ENCODE assay signal across 8 mouse cellular contexts in the genomic region with DNA sequence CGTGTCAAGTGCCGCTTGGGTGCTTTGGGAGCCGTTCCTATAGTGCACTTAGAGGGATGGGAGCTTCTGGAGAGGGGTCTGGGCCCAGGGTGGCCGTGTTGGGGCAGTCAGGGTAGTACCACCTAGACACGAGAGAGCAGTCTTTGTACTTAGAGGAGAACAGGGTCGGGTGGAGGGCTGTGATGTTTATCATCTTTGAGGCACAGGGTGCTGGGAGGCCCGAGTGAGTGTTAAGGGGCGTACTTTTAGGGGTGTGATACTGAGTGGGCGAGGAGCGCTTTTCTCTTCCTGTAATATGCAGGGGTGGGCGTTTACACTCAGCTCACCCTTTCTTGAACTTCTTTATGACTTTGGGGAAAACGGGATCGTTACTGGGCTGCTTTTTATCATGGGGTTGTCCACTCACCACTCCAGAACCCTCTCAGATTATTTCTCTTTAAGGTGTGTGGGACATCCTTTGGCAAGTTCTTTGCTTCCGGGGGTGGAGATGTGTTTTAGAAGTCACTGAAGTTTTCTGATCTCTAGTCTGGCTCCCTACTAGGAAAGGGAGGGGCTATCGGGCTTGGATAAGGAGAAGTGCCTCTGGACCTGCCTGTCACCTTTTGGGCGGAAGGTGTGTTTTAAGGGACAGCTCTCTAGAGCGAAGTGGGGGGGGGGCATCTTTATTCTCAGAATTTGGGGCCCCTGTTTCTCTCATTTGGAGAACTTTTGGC. TPM values are rescaled to one million over a fixed set of nuclear protein-coding genes. Genes with fewer than 3 reads are reported as not detected.
DNase-seq lines count a peak whose midpoint lies in the region; ATAC-seq and TF ChIP-seq lines count a peak whose summit lies in the region.

No protein-coding gene starts in this region.

- peak overlapping the region; percentile 83 for H3K27ac ChIP-seq in ES-Bruce4 (ENCODE audit: insufficient read depth, low read length)
- peak overlapping the region; percentile 99 for H3K27ac ChIP-seq in embryonic facial prominence, embryonic 13.5 days
- H3K27ac ChIP-seq in hindbrain, embryonic 11.5 days (ENCODE audit: low read depth, low read length) = peak overlapping the region; percentile 98
- peak overlapping the region; percentile 98 for H3K27ac ChIP-seq in limb, embryonic 13.5 days
- peak overlapping the region; percentile 99 for H3K27ac ChIP-seq in midbrain, embryonic 14.5 days (replicated peaks; ENCODE audit: low read depth, low read length)

- no peak for TF ChIP-seq EP300 in ES-Bruce4 (IDR thresholded peaks at IDR 0.05; ENCODE audit: insufficient read depth, low read depth, low read length)

- H3K4me3 ChIP-seq in ES-Bruce4 (ENCODE audit: low read depth, low read length) = peak overlapping the region; percentile 71
- H3K4me3 ChIP-seq in embryonic facial prominence, embryonic 13.5 days = peak overlapping the region; percentile 66
- H3K4me3 ChIP-seq in hindbrain, embryonic 11.5 days (ENCODE audit: low read depth, low read length) = peak overlapping the region; percentile 60
- peak overlapping the region; percentile 73 for H3K4me3 ChIP-seq in limb, embryonic 13.5 days
- peak overlapping the region; percentile 72 for H3K4me3 ChIP-seq in midbrain, embryonic 14.5 days (replicated peaks; ENCODE audit: low read depth, low read length)

- no peak for TF ChIP-seq POLR2A in ES-Bruce4 (IDR thresholded peaks at IDR 0.05; ENCODE audit: insufficient read depth, low read length)

- ATAC-seq in embryonic facial prominence, embryonic 13.5 days (ENCODE audit: insufficient number of reproducible peaks, insufficient read depth, low FRiP score, low TSS enrichment, low read depth) = peak; percentile 34
- ATAC-seq in hindbrain, embryonic 11.5 days (ENCODE audit: low FRiP score) = peak; percentile 79; the same call in 1 of the 2 replicates
- peak; percentile 64 for ATAC-seq in limb, embryonic 13.5 days (ENCODE audit: low FRiP score, low read depth)
- ATAC-seq in midbrain, embryonic 14.5 days (ENCODE audit: low FRiP score, low TSS enrichment) = peak; percentile 70

- H3K9ac ChIP-seq in ES-Bruce4 (ENCODE audit: low read depth, poor library complexity, severe bottlenecking) = peak overlapping the region; percentile 72
- H3K9ac ChIP-seq in embryonic facial prominence, embryonic 13.5 days = peak overlapping the region; percentile 92
- peak overlapping the region; percentile 86 for H3K9ac ChIP-seq in hindbrain, embryonic 11.5 days (ENCODE audit: low read depth, low read length)
- peak overlapping the region; percentile 89 for H3K9ac ChIP-seq in limb, embryonic 13.5 days
- peak overlapping the region; percentile 84 for H3K9ac ChIP-seq in midbrain, embryonic 14.5 days (replicated peaks; ENCODE audit: low read length)

- H3K36me3 ChIP-seq in ES-Bruce4 (ENCODE audit: control insufficient read depth, insufficient read depth, low read length, poor library complexity, severe bottlenecking) = peaks cover 3% of the 10 kb centered on the region; the same call in 1 of the 2 replicates
- peaks cover 12% of the 10 kb centered on the region for H3K36me3 ChIP-seq in embryonic facial prominence, embryonic 13.5 days
- H3K36me3 ChIP-seq in hindbrain, embryonic 11.5 days (ENCODE audit: control insufficient read depth, insufficient read depth, low read length) = no peaks in the 10 kb centered on the region
- H3K36me3 ChIP-seq in limb, embryonic 13.5 days = peaks cover 15% of the 10 kb centered on the region
- H3K36me3 ChIP-seq in midbrain, embryonic 14.5 days (ENCODE audit: control insufficient read depth, insufficient read depth, low read length) = 0 out of 2 replicates have a peak, but pooled peaks cover 4% of the 10 kb centered on the region

- peaks cover 3% of the 10 kb centered on the region for H3K4me1 ChIP-seq in ES-Bruce4 (ENCODE audit: control insufficient read depth, insufficient read depth, low read length)
- H3K4me1 ChIP-seq in embryonic facial prominence, embryonic 13.5 days = peaks cover 24% of the 10 kb centered on the region
- H3K4me1 ChIP-seq in hindbrain, embryonic 11.5 days (replicated peaks; ENCODE audit: control insufficient read depth, insufficient read depth, low read length) = peaks cover 8% of the 10 kb centered on the region; the same call in 1 of the 2 replicates
- H3K4me1 ChIP-seq in limb, embryonic 13.5 days = peaks cover 31% of the 10 kb centered on the region
- peaks cover 17% of the 10 kb centered on the region for H3K4me1 ChIP-seq in midbrain, embryonic 14.5 days (ENCODE audit: control insufficient read depth, insufficient read depth, low read length)

- WGBS in embryonic facial prominence, embryonic 13.5 days = 2% methylated on average over 17 of the region's 17 CpGs
- WGBS in hindbrain, embryonic 11.5 days = 3% methylated on average over 17 of the region's 17 CpGs
- WGBS in limb, embryonic 13.5 days = 2% methylated on average over 17 of the region's 17 CpGs
- WGBS in midbrain, embryonic 14.5 days = 2% methylated on average over 17 of the region's 17 CpGs

- no peaks in the 10 kb centered on the region for H3K9me3 ChIP-seq in ES-Bruce4 (replicated peaks; ENCODE audit: control insufficient read depth, insufficient read depth, low read length, poor library complexity, severe bottlenecking)
- H3K9me3 ChIP-seq in embryonic facial prominence, embryonic 13.5 days = no peaks in the 10 kb centered on the region
- no peaks in the 10 kb centered on the region for H3K9me3 ChIP-seq in hindbrain, embryonic 11.5 days (ENCODE audit: control insufficient read depth, low read length)
- H3K9me3 ChIP-seq in limb, embryonic 13.5 days = no peaks in the 10 kb centered on the region
- no peaks in the 10 kb centered on the region for H3K9me3 ChIP-seq in midbrain, embryonic 14.5 days (ENCODE audit: control insufficient read depth, low read length)

- no peaks in the 10 kb centered on the region for H3K27me3 ChIP-seq in ES-Bruce4 (ENCODE audit: control insufficient read depth, insufficient read depth, low read length, poor library complexity, severe bottlenecking)
- no peaks in the 10 kb centered on the region for H3K27me3 ChIP-seq in embryonic facial prominence, embryonic 13.5 days
- H3K27me3 ChIP-seq in hindbrain, embryonic 11.5 days (ENCODE audit: control insufficient read depth, insufficient read depth, low read length) = no peaks in the 10 kb centered on the region
- no peaks in the 10 kb centered on the region for H3K27me3 ChIP-seq in limb, embryonic 13.5 days
- H3K27me3 ChIP-seq in midbrain, embryonic 14.5 days (ENCODE audit: control insufficient read depth, insufficient read depth, low read length) = no peaks in the 10 kb centered on the region

- TF ChIP-seq CTCF in ES-Bruce4 (IDR thresholded peaks at IDR 0.05; ENCODE audit: low read depth, low read length) = no peak

- peak; percentile 23 for DNase-seq in embryo, embryonic 9.5 days (ENCODE audit: extremely low spot score)
- no peak for DNase-seq in embryo, embryonic 10.5 days (ENCODE audit: low spot score)
- DNase-seq in hindbrain, embryonic 11.5 days (ENCODE audit: low spot score) = no peak
- DNase-seq in midbrain, embryonic 14.5 days = no peak
- DNase-seq in gastrocnemius, postnatal 10 days = no peak

- H3K4me2 ChIP-seq in embryonic facial prominence, embryonic 13.5 days = peak overlapping the region; percentile 62
- peak overlapping the region; percentile 68 for H3K4me2 ChIP-seq in hindbrain, embryonic 11.5 days (replicated peaks; ENCODE audit: low read depth, low read length)
- H3K4me2 ChIP-seq in limb, embryonic 13.5 days (replicated peaks) = peak overlapping the region; percentile 80
- peak overlapping the region; percentile 81 for H3K4me2 ChIP-seq in midbrain, embryonic 14.5 days (ENCODE audit: low read length)

RNA-seq across cellular contexts. Expression of gene Akt2, which starts 1.0 kb away (rescaled TPM):
- polyA plus RNA-seq in ES-Bruce4 (2011; ENCODE audit: insufficient read depth, insufficient read length, low read depth, missing spikeins) = 38.7 and 39.8 TPM in 2 replicates
- polyA plus RNA-seq in embryonic facial prominence, embryonic 13.5 days (2015; fragmentation: Nextera tagmentation; extraction: Ambion mirVana) = 103 and 106 TPM in 2 replicates
- 67.5 and 71.7 TPM in 2 replicates for polyA plus RNA-seq in hindbrain, embryonic 11.5 days (2014; fragmentation: Nextera tagmentation; extraction: Ambion mirVana)
- 114 and 117 TPM in 2 replicates for polyA plus RNA-seq in limb, embryonic 13.5 days (2015; fragmentation: Nextera tagmentation; extraction: Ambion mirVana)
- 51.0 and 67.0 TPM in 2 replicates for polyA plus RNA-seq in midbrain, embryonic 14.5 days (2014; fragmentation: Nextera tagmentation; extraction: Ambion mirVana)
- total RNA-seq in gastrocnemius, postnatal 10 days (2021) = 100 to 1,000 TPM; 128 to 134 TPM

RNA-seq across cellular contexts. Expression of gene 2310022A10Rik, which starts 39.3 kb away (rescaled TPM):
- polyA plus RNA-seq in ES-Bruce4 (2011; ENCODE audit: insufficient read depth, insufficient read length, low read depth, missing spikeins) = 36.1 and 36.7 TPM in 2 replicates
- polyA plus RNA-seq in embryonic facial prominence, embryonic 13.5 days (2015; fragmentation: Nextera tagmentation; extraction: Ambion mirVana) = 31.3 and 32.8 TPM in 2 replicates
- 22.4 and 24.5 TPM in 2 replicates for polyA plus RNA-seq in hindbrain, embryonic 11.5 days (2014; fragmentation: Nextera tagmentation; extraction: Ambion mirVana)
- 34.6 and 37.0 TPM in 2 replicates for polyA plus RNA-seq in limb, embryonic 13.5 days (2015; fragmentation: Nextera tagmentation; extraction: Ambion mirVana)
- 26.3 and 35.3 TPM in 2 replicates for polyA plus RNA-seq in midbrain, embryonic 14.5 days (2014; fragmentation: Nextera tagmentation; extraction: Ambion mirVana)
- total RNA-seq in gastrocnemius, postnatal 10 days (2021) = 100 to 1,000 TPM; 106 to 110 TPM

RNA-seq across cellular contexts. Expression of gene Pld3, which starts 39.4 kb away (rescaled TPM):
- polyA plus RNA-seq in ES-Bruce4 (2011; ENCODE audit: insufficient read depth, insufficient read length, low read depth, missing spikeins) = 50.8 and 72.8 TPM in 2 replicates
- 76.5 and 81.8 TPM in 2 replicates for polyA plus RNA-seq in embryonic facial prominence, embryonic 13.5 days (2015; fragmentation: Nextera tagmentation; extraction: Ambion mirVana)
- polyA plus RNA-seq in hindbrain, embryonic 11.5 days (2014; fragmentation: Nextera tagmentation; extraction: Ambion mirVana) = 72.1 and 72.9 TPM in 2 replicates
- polyA plus RNA-seq in limb, embryonic 13.5 days (2015; fragmentation: Nextera tagmentation; extraction: Ambion mirVana) = 94.8 and 95.0 TPM in 2 replicates
- polyA plus RNA-seq in midbrain, embryonic 14.5 days (2014; fragmentation: Nextera tagmentation; extraction: Ambion mirVana) = 114 and 134 TPM in 2 replicates
- total RNA-seq in gastrocnemius, postnatal 10 days (2021) = 10 to 100 TPM; 27.2 to 37.9 TPM
